Mouse (Mus musculus) lung, postnatal 0 days (tissue): ENCODE measurements around the gene Auh.

Source experiments
- CTCF ChIP-seq: IDR thresholded peaks from 2 replicates; pipeline ENCODE4 v1.5.1; 2016; ENCODE audit warnings: antibody characterized with exemption, mild to moderate bottlenecking
- EP300 ChIP-seq: IDR thresholded peaks from 2 replicates; pipeline ENCODE4 v1.6.1; 2016; ENCODE audit warnings: antibody characterized with exemption, mild to moderate bottlenecking, control low read depth

GRCm38 (mm10) chr13:52833220-52833619 is 96.3 kb downstream of the Auh start:
- no peak for TF ChIP-seq EP300
- peak; percentile 64 for TF ChIP-seq CTCF
